Mouse (Mus musculus) forebrain, embryonic 16.5 days (tissue): ENCODE results near the gene Anapc5. TPM values are rescaled to one million over a fixed set of nuclear protein-coding genes. Genes with fewer than 3 reads are reported as not detected.

ENCODE experiments used
- ATAC-seq: fragments of 200-750 bp; cut with Nextera tagmentation; 2 replicates; pipeline ENCODE4 v1.8.0; 2017; ENCODE audit warnings: mild to moderate bottlenecking, moderate library complexity
- H3K27ac ChIP-seq: fragments of 300-500 bp; sonication (generic); 2 replicates; pipeline ENCODE4 v1.5.1; 2014; ENCODE audit warnings: low read length, control low read depth
- H3K27me3 ChIP-seq: fragments of 300-500 bp; sonication (generic); replicated peaks from 2 replicates; pipeline ENCODE4 v1.6.1; 2014; ENCODE audit warnings: low read length; ENCODE audit not compliant: control insufficient read depth, insufficient read depth
- H3K36me3 ChIP-seq: fragments of 300-500 bp; sonication (generic); 2 replicates; pipeline ENCODE4 v1.6.1; 2014; ENCODE audit not compliant: control insufficient read depth, insufficient read depth
- H3K4me1 ChIP-seq: fragments of 300-500 bp; sonication (generic); replicated peaks from 2 replicates; pipeline ENCODE4 v1.6.1; 2014; ENCODE audit warnings: low read length; ENCODE audit not compliant: control insufficient read depth, insufficient read depth
- H3K4me2 ChIP-seq: fragments of 300-500 bp; sonication (generic); 2 replicates; pipeline ENCODE4 v1.6.1; 2014; ENCODE audit warnings: mild to moderate bottlenecking, low read length, control low read depth
- H3K4me3 ChIP-seq: fragments of 300-500 bp; sonication (generic); replicated peaks from 2 replicates; pipeline ENCODE4 v1.5.1; 2014; ENCODE audit warnings: mild to moderate bottlenecking, low read length, control low read depth
- H3K9ac ChIP-seq: fragments of 300-500 bp; sonication (generic); replicated peaks from 2 replicates; pipeline ENCODE4 v1.6.1; 2014; ENCODE audit warnings: low read depth, low read length, control low read depth
- H3K9me3 ChIP-seq: fragments of 300-500 bp; sonication (generic); 2 replicates; pipeline ENCODE4 v1.6.1; 2016; ENCODE audit warnings: low read length; ENCODE audit not compliant: control insufficient read depth
- WGBS: fragments of 180-500 bp; shearing (Covaris S2); extraction: QIAGEN DNeasy Blood & Tissue Kit; methylation state at CpG from one replicate; pipeline ENCODE4 v1.1.7; 2014; 5-methylcytosine and 5-hydroxymethylcytosine counted together
- polyA plus RNA-seq: library from polyadenylated mRNA; unstranded; fragments of >200 nt; fragmentation: Nextera tagmentation; extraction: Ambion mirVana; gene quantifications from 2 replicates; pipeline ENCODE4 v1.2.1, GENCODE M21; 2015

Anapc5 gene
- polyA plus RNA-seq, 1 experiment from 2014 or later: 569 TPM

DNA sequence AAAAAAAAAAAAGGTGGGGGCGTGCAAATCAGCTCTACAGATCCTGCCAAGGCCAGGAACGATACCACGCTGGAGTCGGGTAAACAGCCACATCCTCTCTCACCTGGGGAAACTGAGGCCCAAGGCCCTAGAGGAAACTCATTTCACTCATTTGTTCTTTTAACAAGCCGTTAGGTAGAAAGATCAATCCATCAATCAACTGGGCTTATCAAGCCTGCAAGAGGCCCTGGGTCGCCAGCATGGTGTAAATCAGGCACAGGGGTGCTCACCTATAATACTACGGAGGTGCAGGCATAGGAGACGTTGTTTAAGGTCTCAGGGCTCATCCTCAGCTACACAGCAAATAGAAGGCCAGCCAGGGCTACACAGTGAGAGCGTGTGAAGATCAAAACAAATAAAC lies 49.7 kb downstream of the Anapc5 start:
- ATAC-seq: no peak
- H3K4me2 ChIP-seq: no peak overlapping the region
- no peaks in the 10 kb centered on the region for H3K27me3 ChIP-seq
- no peak overlapping the region for H3K9ac ChIP-seq
- H3K4me3 ChIP-seq: no peak overlapping the region
- no peaks in the 10 kb centered on the region for H3K36me3 ChIP-seq
- whole genome bisulfite sequencing: 96% methylated on average over 9 of the region's 9 CpGs
- no peaks in the 10 kb centered on the region for H3K9me3 ChIP-seq
- H3K27ac ChIP-seq: no peak overlapping the region
- 0 out of 2 replicates have a peak, but pooled peaks cover 3% of the 10 kb centered on the region for H3K4me1 ChIP-seq

DNA sequence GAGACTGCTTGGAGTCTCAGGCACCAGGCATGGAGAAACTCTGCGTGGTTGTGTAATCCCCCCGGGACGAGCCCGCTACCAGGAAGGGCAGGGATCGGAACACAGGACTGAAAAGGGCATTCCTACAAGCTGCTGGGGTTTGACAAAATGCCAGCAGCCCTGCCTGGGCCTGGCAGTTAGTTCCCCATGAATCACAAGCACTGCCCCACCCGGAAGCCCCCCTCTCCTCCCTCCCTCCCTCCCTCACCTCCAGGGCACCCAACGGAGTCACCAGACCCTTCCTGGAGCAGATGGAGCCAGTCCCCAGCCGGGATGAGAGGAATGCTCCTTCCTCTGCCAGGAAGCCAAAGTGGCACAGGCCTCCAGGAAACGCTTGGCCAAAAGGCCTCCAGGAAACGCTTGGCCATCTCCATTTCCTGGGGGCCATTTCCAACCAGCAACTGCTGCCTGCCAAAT lies 50.3 kb downstream of the Anapc5 start:
- no peak overlapping the region for H3K9ac ChIP-seq
- H3K4me3 ChIP-seq: no peak overlapping the region
- no peaks in the 10 kb centered on the region for H3K27me3 ChIP-seq
- H3K27ac ChIP-seq: no peak overlapping the region
- H3K4me2 ChIP-seq: no peak overlapping the region
- 69% methylated on average over 10 of the region's 10 CpGs for WGBS
- H3K4me1 ChIP-seq: 0 out of 2 replicates have a peak, but pooled peaks cover 3% of the 10 kb centered on the region
- H3K9me3 ChIP-seq: no peaks in the 10 kb centered on the region
- no peak for ATAC-seq
- H3K36me3 ChIP-seq: no peaks in the 10 kb centered on the region

DNA sequence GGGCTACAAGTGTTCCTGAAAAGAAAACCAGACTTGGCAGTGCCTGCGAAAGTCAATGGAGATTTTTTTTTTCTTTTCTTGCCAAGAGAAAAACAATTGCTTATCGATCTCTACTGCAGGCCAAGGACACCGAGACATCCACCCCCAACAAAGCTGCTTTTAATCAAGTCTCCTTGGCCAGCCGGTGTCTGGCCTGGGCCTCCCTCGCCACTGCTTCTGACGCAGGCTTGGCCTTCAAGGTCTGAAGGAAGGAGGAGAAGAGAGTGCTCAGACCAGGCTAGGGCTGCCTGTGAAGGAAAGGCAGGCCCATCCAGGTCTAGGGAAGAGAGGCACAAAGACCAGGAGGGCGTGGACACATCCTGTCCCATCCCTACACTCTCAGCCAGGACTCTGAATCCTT lies 50.8 kb downstream of the Anapc5 start:
- 0 out of 2 replicates have a peak, but pooled peaks cover 3% of the 10 kb centered on the region for H3K4me1 ChIP-seq
- H3K9ac ChIP-seq: no peak overlapping the region
- H3K9me3 ChIP-seq: no peaks in the 10 kb centered on the region
- ATAC-seq: no peak
- no peaks in the 10 kb centered on the region for H3K36me3 ChIP-seq
- H3K27me3 ChIP-seq: no peaks in the 10 kb centered on the region
- H3K4me3 ChIP-seq: no peak overlapping the region
- H3K27ac ChIP-seq: no peak overlapping the region
- 73% methylated on average over 7 of the region's 7 CpGs for WGBS
- H3K4me2 ChIP-seq: no peak overlapping the region

DNA sequence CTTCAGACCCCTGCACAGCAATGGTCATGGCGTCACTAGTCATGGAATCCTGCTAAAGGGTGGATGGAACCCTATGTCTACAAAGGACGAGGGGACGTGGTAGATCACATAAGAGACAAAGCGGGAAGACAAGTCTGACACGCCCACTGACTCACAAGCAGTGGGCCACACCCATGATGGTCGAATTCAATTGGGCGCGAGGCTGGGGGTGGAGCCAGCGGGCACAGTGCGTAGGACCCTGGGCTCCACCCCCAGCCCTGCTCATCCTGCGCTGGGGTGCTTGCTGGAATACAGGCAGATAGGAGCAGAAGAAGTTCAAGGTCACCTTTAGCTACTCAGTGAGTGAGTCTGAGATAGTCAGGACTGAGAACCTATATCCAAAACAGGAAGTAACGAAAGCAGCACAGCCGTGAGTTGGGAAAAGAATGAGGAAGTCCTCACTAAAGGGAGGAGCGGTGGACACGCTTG lies 52.0 kb downstream of the Anapc5 start:
- ATAC-seq: no peak
- 86% methylated on average over 15 of the region's 15 CpGs for WGBS
- Histone ChIP-seq H3K27ac (no peak overlapping the region), H3K4me1 (0 out of 2 replicates have a peak, but pooled peaks cover 3% of the 10 kb centered on the region), H3K4me2 (no peak overlapping the region), H3K9ac (no peak overlapping the region), H3K9me3 (no peaks in the 10 kb centered on the region), H3K27me3 (no peaks in the 10 kb centered on the region), H3K4me3 (no peak overlapping the region), H3K36me3 (no peaks in the 10 kb centered on the region)

DNA sequence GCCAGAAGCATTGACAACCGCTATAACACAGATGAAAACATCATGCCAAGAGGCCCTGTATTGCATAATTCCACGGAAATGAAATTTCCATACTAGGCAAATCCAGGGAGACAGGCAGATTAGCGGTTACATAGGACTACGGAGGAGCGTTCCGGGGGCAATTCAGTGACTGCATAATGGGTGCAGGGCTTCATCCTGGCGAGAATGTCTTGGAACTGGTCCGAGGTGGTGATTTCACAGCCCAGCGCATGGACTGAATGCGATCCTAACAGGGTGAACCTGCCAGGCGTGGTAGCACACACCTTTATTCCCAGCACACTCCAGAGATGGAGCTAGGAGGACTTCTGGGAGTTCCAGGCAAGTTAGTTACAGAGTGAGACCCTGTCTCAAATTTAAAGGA lies 53.9 kb downstream of the Anapc5 start:
- Histone ChIP-seq H3K27me3 (no peaks in the 10 kb centered on the region), H3K36me3 (peaks cover 3% of the 10 kb centered on the region; the same call in 1 of the 2 replicates), H3K9me3 (no peaks in the 10 kb centered on the region), H3K9ac (no peak overlapping the region), H3K27ac (no peak overlapping the region), H3K4me3 (no peak overlapping the region), H3K4me2 (no peak overlapping the region), H3K4me1 (no peaks in the 10 kb centered on the region)
- no peak for ATAC-seq
- 73% methylated on average over 11 of the region's 11 CpGs for WGBS

DNA sequence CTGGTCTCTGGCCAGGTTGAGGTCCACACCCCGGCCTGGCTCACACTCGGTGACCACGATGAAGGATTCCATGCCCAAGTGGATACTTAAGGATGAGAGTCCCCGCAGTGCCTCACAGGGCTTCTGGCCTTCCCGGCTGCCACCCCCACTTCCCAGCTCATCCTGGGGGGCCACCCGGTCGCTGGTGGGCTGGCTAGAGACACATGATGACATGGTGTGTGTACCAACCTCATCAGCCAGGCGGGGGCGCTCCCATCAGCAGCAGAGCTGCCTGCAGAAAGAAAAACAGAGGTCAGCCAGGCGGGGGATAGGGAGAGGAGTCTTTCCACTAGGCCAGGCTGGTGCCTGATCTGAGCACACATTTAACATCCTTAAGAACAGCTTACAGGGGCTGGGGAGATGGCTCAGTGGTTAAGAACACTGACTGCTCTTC lies 57.1 kb downstream of the Anapc5 start:
- Histone ChIP-seq H3K36me3 (peaks cover 3% of the 10 kb centered on the region; the same call in 1 of the 2 replicates), H3K4me1 (no peaks in the 10 kb centered on the region), H3K9me3 (no peaks in the 10 kb centered on the region), H3K27me3 (no peaks in the 10 kb centered on the region), H3K4me3 (no peak overlapping the region), H3K27ac (no peak overlapping the region), H3K4me2 (no peak overlapping the region), H3K9ac (no peak overlapping the region)
- ATAC-seq: no peak
- WGBS: 52% methylated on average over 10 of the region's 10 CpGs

DNA sequence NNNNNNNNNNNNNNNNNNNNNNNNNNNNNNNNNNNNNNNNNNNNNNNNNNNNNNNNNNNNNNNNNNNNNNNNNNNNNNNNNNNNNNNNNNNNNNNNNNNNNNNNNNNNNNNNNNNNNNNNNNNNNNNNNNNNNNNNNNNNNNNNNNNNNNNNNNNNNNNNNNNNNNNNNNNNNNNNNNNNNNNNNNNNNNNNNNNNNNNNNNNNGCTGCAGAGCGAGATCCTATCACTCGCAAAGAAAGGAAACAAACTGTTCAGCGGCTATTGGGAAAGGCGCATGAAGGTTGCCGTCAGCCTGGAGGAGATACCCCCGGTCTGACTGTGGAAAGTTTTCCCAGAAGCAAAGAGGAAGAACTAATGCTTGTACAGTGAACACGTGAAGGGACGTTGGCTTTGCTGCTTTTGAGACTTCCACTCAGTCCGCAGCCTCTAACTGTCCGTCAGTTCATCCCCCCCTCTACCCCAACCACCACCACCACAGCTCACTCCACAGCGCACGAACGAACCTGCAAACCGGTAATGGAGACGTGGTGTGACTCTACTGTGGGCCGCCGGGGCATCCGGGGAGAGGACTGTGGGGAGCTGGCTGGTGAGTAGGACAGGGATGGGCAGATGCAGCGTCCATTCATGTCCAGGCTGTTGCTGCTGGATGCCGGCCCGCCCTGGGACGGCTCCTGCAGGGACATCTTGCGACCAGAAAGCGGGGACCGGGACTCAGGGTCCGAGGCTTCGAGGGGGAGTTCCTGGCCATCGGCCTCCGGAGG lies 57.7 kb downstream of the Anapc5 start:
- WGBS: 86% methylated on average over 29 of the region's 29 CpGs
- H3K4me2 ChIP-seq: no peak overlapping the region
- H3K4me3 ChIP-seq: no peak overlapping the region
- H3K36me3 ChIP-seq: peaks cover 5% of the 10 kb centered on the region; the same call in 1 of the 2 replicates
- no peaks in the 10 kb centered on the region for H3K27me3 ChIP-seq
- H3K9me3 ChIP-seq: no peaks in the 10 kb centered on the region
- no peak overlapping the region for H3K27ac ChIP-seq
- H3K9ac ChIP-seq: no peak overlapping the region
- no peak for ATAC-seq
- no peaks in the 10 kb centered on the region for H3K4me1 ChIP-seq

DNA sequence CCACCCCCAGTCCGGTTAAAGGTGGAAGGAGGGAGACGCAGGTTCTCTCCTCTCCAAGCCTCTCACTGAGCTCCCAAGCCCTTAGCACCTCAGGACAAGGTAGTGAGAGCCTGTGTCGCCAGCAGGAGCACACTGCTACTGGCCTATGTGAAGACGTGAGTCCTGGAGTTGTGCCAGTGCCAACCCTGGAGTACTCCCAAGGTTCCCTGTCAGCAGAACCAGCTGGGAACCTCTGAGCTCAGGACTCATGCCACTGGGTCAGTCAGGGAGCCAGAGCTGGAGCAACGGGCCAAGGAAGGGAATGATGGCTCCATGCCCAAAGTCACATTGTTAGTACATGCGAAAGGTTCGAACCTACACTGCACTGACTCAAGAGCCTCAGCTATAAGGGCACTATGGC lies 64.5 kb downstream of the Anapc5 start:
- Histone ChIP-seq H3K9ac (no peak overlapping the region), H3K27ac (no peak overlapping the region), H3K4me1 (no peaks in the 10 kb centered on the region), H3K36me3 (peaks cover 17% of the 10 kb centered on the region), H3K4me3 (no peak overlapping the region), H3K9me3 (no peaks in the 10 kb centered on the region), H3K4me2 (no peak overlapping the region), H3K27me3 (no peaks in the 10 kb centered on the region)
- WGBS: 77% methylated on average over 7 of the region's 7 CpGs
- ATAC-seq: no peak

DNA sequence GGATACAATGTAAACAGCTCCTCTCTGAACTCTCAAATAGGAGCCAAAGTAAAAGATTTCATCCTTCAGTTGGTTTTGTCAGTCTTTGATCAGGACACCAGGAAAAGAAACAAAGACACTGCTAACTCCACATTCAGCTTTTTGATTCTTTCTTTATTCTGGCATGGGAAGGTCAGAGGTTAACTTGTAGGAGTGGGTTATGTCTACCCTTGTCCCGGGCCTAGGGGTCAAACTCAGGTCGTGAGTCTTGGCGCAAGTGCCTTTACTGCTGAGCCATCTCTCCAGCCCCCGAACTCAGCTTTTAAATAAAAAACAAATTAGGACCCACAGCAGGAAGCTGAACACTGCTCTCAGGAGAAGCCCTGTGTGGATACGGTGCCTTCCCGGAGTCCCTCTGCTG lies 65.0 kb downstream of the Anapc5 start:
- ATAC-seq: no peak
- 71% methylated on average over 6 of the region's 6 CpGs for WGBS
- H3K9me3 ChIP-seq: no peaks in the 10 kb centered on the region
- no peaks in the 10 kb centered on the region for H3K4me1 ChIP-seq
- peaks cover 17% of the 10 kb centered on the region for H3K36me3 ChIP-seq
- H3K9ac ChIP-seq: no peak overlapping the region
- no peaks in the 10 kb centered on the region for H3K27me3 ChIP-seq
- no peak overlapping the region for H3K27ac ChIP-seq
- no peak overlapping the region for H3K4me3 ChIP-seq
- H3K4me2 ChIP-seq: no peak overlapping the region
